Mouse (Mus musculus): ENCODE measurements around the gene Sirt1. TPM values are rescaled to one million over a fixed set of nuclear protein-coding genes. Genes with fewer than 3 reads are reported as not detected.
A peak's percentile ranks its signal among the peaks of the same experiment; 100 is the strongest.
"Not testable (repeated sequence)": the region's sequence is repeated elsewhere in the genome, so short reads cannot be mapped to it uniquely, and the experiment has no call there.

Sirt1 gene
- polyA plus RNA-seq, 1 experiment from 2014 or later = 6.5 TPM

DNA sequence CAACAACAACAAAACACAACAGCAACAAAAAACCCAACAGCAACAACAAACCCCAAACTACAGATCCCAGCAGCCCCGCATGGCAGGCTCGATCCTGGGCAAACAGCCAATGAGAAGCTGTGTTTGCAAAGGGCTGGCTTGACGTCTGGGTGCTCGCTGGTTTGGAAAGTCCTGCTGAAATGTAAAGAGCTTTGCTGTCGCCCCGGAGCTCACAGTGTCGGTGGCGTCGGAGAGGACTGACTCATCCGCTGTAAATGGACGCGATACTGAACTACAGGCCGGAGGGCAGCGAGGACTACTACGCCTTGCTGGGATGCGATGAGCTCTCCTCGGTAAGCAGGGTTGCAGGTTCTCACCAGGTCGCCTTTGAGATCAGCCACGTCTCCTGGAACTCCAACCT is 4.9 kb upstream of the Sirt1 start:
- no peaks in the 10 kb centered on the region for H3K27me3 ChIP-seq
- no peaks in the 10 kb centered on the region for H3K36me3 ChIP-seq
- WGBS = 0% methylated on average over 19 of the region's 19 CpGs
- H3K4me1 ChIP-seq = peaks cover 3% of the 10 kb centered on the region; the same call in 1 of the 2 replicates
- peak; percentile 74; the same call in 1 of the 2 replicates for ATAC-seq (ENCODE audit: insufficient number of reproducible peaks, insufficient read depth, low FRiP score, low TSS enrichment, low read depth)
- peak overlapping the region; percentile 75 for H3K9ac ChIP-seq
- H3K9me3 ChIP-seq = no peaks in the 10 kb centered on the region
- peak overlapping the region; percentile 65 for H3K4me3 ChIP-seq
- peak overlapping the region; percentile 74 for H3K27ac ChIP-seq
- H3K4me2 ChIP-seq = peak overlapping the region; percentile 67

DNA sequence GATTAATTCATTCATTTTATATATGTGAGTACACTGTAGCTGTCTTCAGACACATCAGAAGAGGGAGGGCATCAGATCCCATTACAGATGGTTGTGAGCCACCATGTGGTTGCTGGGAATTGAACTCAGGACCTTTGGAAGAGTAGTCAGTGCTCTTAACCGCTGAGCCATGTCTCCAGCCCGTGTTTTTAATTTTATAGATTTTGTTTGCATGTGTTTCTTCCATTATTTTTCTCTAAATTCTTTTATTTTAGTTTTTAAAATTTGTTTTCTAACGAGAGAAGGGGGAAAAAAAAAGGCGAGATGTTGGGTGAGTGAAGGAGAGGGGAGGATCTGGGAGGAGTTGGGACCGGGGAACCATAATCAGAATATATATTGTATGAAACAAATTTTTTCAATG is 4.4 kb upstream of the Sirt1 start:
- Histone ChIP-seq H3K4me2 (peak overlapping the region; percentile 67), H3K27ac (peak overlapping the region; percentile 74; the same call in 1 of the 2 replicates), H3K9ac (peak overlapping the region; percentile 75), H3K4me3 (peak overlapping the region; percentile 65)
- not testable (repeated sequence) for H3K9me3 ChIP-seq; H3K36me3 ChIP-seq; H3K27me3 ChIP-seq; H3K4me1 ChIP-seq; ATAC-seq (ENCODE audit: insufficient number of reproducible peaks, insufficient read depth, low FRiP score, low TSS enrichment, low read depth)
- WGBS = 25% methylated on average over 5 of the region's 5 CpGs

DNA sequence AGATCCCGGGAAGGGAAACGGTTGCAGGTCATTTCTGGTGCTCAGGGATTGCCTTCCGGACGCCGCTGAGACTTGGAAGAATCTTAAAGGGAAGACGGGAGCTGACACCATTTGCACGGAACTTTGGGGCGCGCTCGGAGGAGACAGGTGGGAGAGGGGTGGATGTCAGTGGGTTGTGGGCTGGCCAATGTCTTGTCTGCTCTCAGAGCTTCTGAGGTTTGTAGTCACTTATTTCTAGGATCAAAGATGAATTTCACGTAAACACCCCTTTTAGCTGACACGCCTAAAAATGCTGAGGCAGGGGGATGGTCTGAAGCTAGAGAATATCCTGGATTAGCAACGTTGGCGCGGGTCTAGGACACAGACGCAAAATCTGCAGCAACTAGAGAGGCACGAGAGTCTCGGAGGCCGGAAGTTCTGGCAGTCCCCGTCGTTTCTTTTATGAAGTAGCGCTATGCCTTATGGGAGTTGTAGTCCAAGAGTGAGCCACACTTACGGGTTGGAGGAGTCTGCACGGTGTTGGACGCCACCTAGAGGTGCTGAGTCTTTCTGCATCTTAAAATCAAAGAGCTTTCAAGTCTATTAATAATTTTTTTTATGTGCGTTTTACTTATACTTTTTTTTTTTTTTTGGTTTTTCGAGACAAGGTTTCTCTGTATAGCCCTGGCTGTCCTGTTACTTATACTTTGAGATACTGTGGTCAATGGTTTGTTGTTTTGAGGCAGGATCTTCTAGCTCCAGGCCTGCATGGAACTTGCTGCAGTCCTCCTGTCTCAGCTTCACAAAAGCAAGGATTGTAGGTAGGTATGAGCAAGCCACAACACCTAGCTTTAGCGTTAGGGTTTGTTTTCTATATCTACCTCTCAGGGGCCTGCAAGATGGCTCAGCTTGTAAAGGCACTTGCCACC is 1.1 kb upstream of the Sirt1 start, which contains the start of gene Dnajc12:
Gene Dnajc12 (plus strand): TSS at position 72 of the 908 bp plus-strand sequence.
- Histone ChIP-seq H3K4me2 (peak within 1 kb of the TSS; percentile 87), H3K9me3 (no peaks in the 10 kb centered on the region), H3K4me1 (peaks cover 4% of the 10 kb centered on the region; the same call in 1 of the 2 replicates), H3K4me3 (peak within 1 kb of the TSS; percentile 60), H3K27me3 (peaks cover 8% of the 10 kb centered on the region; the same call in 1 of the 2 replicates), H3K27ac (no peak within 1 kb of the TSS), H3K36me3 (no peaks in the 10 kb centered on the region), H3K9ac (peak within 1 kb of the TSS; percentile 75)
- peak; percentile 90 for ATAC-seq (ENCODE audit: insufficient number of reproducible peaks, insufficient read depth, low FRiP score, low TSS enrichment, low read depth)
- WGBS = under 1% methylated on average over 28 of the region's 28 CpGs

DNA sequence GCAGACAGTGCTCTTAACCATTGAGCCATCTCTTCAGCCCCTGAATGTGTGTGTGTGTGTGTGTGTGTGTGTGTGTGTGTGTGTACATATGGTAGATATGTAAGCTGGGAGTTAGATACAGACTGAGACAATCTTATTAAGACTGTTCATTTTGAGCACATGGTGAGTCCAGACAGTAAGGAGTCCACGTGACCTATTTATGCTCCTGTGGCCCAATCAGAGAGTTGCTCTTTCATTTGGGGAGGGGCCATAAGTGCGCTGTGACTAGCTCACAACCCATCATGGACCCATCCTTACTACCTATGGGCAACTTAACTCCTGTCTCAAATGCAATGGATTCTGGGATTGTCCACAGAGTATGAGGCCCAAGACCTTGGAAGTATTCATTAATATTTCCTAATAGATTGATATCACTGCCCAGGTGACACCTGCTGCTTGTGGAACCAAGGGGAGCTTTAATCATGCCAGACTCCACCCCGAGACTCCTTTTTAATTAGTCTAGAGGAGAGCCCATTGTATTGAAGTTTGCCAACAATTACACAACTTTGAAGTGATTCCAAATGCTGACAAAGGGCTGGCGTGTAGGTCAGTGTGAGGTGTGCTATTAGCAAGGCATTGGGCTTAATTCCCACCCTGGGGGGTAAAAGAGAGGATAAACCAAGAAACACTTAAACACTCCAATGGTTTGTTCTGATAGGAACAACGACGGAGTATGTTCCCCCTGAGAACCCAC is 2.4 kb downstream of the Sirt1 start:
- Histone ChIP-seq H3K36me3 (no peaks in the 10 kb centered on the region), H3K27me3 (peaks cover 8% of the 10 kb centered on the region; the same call in 1 of the 2 replicates), H3K9me3 (no peaks in the 10 kb centered on the region), H3K9ac (no peak overlapping the region), H3K4me2 (no peak overlapping the region), H3K27ac (no peak overlapping the region), H3K4me3 (no peak overlapping the region), H3K4me1 (peaks cover 4% of the 10 kb centered on the region; the same call in 1 of the 2 replicates)
- no peak for ATAC-seq (ENCODE audit: insufficient number of reproducible peaks, insufficient read depth, low FRiP score, low TSS enrichment, low read depth)
- 65% methylated on average over 6 of the region's 6 CpGs for WGBS

DNA sequence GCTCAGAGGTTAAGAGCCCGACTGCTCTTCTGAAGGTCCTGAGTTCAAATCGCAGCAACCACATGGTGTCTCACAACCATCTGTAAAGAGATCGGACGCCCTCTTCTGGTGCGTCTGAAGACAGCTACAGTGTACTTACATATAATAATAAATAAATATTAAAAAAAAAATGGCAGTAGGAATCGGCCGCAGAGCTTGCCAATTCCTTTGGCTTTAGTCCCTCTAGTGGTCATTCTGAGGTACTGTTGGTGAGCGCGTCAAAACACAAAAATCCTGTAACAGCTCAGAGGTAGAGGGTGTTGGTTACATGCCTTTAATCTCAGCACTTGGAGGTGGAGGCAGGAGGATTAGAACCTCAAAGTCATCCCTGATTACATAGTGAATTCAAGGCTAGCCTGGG is 4.0 kb downstream of the Sirt1 start:
- Histone ChIP-seq H3K4me2 (no peak overlapping the region), H3K27ac (no peak overlapping the region), H3K9me3 (no peaks in the 10 kb centered on the region), H3K4me1 (peaks cover 4% of the 10 kb centered on the region; the same call in 1 of the 2 replicates), H3K27me3 (peaks cover 8% of the 10 kb centered on the region; the same call in 1 of the 2 replicates), H3K4me3 (no peak overlapping the region), H3K9ac (no peak overlapping the region), H3K36me3 (no peaks in the 10 kb centered on the region)
- ATAC-seq (ENCODE audit: insufficient number of reproducible peaks, insufficient read depth, low FRiP score, low TSS enrichment, low read depth) = no peak
- WGBS = 20% methylated on average over 9 of the region's 9 CpGs

DNA sequence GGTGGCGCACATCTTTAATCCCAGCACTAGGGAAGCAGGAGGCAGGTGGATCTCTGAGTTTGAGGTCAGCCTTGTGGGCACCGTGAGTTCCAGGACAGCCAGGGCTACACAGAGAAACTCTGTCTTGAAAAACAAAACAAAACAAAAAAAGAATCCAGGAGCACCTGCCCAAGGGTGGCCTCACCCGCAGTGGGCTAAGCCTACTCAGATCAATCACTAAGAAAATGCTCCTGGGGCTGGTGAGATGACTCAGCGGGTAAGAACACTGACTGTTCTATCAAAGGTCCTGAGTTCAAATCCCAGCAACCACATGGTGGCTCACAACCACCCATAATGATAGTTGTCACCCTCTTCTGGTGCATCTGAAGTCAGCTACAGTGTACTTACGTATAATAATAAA is 5.2 kb downstream of the Sirt1 start:
- no peak for ATAC-seq (ENCODE audit: insufficient number of reproducible peaks, insufficient read depth, low FRiP score, low TSS enrichment, low read depth)
- no peaks in the 10 kb centered on the region for H3K9me3 ChIP-seq
- 83% methylated on average over 5 of the region's 5 CpGs for whole genome bisulfite sequencing

DNA sequence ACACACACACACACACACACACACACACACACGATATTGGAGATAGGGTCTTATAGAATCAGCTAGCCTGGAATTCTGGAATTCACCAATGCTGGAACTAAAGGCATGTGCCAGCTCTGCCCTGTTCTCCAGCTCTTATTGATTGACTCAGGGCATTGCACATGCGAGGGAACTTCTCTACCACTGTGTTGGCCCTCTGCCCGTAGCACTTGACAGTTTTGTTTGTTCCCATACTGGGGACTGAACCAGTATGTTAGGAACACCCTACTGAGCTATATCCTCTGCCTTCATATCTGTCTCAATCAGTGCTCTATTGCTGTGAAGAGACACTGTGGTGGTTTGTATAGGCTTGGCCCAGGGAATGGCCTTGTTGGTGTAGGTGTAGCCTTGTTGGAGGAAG is 13.5 kb downstream of the Sirt1 start:
- Histone ChIP-seq H3K27ac (no peak overlapping the region), H3K4me1 (no peaks in the 10 kb centered on the region), H3K4me2 (no peak overlapping the region), H3K4me3 (no peak overlapping the region), H3K27me3 (no peaks in the 10 kb centered on the region), H3K36me3 (no peaks in the 10 kb centered on the region), H3K9ac (no peak overlapping the region), H3K9me3 (no peaks in the 10 kb centered on the region)
- no peak for ATAC-seq (ENCODE audit: insufficient number of reproducible peaks, insufficient read depth, low FRiP score, low TSS enrichment, low read depth)
- WGBS = 84% methylated on average over 3 of the region's 3 CpGs

More for the DNA sequence above, 5.2 kb downstream of the Sirt1 start:
- Histone ChIP-seq H3K27me3 (peaks cover 8% of the 10 kb centered on the region; the same call in 1 of the 2 replicates), H3K4me2 (no peak overlapping the region), H3K36me3 (no peaks in the 10 kb centered on the region), H3K27ac (no peak overlapping the region), H3K9ac (no peak overlapping the region), H3K4me1 (peaks cover under 1% of the 10 kb centered on the region; the same call in 1 of the 2 replicates), H3K4me3 (no peak overlapping the region)

DNA sequence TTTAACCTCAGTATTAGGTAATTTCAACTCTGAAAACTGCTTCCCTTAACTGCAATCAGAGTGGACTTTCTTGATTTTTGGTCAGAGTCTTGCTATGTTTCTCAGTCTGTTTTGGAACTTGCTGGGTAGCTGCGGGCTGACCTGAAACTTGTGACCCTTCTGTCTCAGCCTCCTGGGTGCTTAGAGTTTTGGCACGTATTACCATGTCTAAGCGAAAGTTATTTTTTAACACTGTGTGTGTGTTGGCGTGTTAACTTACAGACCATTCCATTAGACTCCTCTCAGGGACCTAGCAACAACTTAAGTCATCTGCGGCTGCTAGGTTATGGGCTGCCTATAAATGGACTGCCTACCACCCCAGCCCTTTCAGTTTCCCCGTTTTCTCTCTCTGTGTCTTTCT is 14.1 kb downstream of the Sirt1 start:
- no peaks in the 10 kb centered on the region for H3K9me3 ChIP-seq
- H3K4me2 ChIP-seq = no peak overlapping the region
- H3K4me3 ChIP-seq = no peak overlapping the region
- H3K4me1 ChIP-seq = no peaks in the 10 kb centered on the region
- no peak overlapping the region for H3K9ac ChIP-seq
- ATAC-seq (ENCODE audit: insufficient number of reproducible peaks, insufficient read depth, low FRiP score, low TSS enrichment, low read depth) = no peak
- H3K27ac ChIP-seq = no peak overlapping the region
- no peaks in the 10 kb centered on the region for H3K27me3 ChIP-seq
- H3K36me3 ChIP-seq = no peaks in the 10 kb centered on the region
- 74% methylated on average over 6 of the region's 6 CpGs for WGBS

DNA sequence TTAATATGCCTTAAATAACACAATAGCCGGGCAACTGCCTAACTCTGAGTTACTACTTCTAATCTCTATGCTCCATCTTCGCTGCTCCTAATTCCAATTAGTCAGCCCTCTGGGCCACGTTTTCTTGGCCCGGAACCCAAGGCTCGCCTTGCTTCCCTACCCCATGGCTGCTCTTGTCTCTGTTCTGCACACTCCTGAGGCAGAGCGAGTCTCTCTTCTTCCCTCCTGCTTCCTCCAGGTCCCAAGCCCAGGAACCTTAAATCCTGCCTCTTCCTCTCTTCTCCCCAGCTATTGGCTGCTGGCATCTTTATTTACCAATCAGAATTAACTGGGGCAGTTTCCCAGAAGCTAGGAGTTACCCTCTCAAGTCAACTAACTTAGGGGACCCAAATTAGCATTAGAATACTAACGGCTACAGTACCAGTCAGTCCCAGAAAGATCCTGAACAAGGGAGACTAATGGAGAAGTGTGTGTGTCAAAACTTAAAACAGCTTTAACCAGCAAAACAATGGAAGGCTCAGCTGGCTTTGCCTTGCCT is 15.5 kb downstream of the Sirt1 start:
- Histone ChIP-seq H3K4me1 (no peaks in the 10 kb centered on the region), H3K9ac (0 out of 2 replicates have a peak overlapping the region, but pooled peaks have one; percentile 46), H3K9me3 (no peaks in the 10 kb centered on the region), H3K36me3 (no peaks in the 10 kb centered on the region), H3K27me3 (no peaks in the 10 kb centered on the region), H3K27ac (no peak overlapping the region), H3K4me2 (peak overlapping the region; percentile 45), H3K4me3 (peak overlapping the region; percentile 20; the same call in 1 of the 2 replicates)
- WGBS = 48% methylated on average over 7 of the region's 7 CpGs
- no peak for ATAC-seq (ENCODE audit: insufficient number of reproducible peaks, insufficient read depth, low FRiP score, low TSS enrichment, low read depth)

DNA sequence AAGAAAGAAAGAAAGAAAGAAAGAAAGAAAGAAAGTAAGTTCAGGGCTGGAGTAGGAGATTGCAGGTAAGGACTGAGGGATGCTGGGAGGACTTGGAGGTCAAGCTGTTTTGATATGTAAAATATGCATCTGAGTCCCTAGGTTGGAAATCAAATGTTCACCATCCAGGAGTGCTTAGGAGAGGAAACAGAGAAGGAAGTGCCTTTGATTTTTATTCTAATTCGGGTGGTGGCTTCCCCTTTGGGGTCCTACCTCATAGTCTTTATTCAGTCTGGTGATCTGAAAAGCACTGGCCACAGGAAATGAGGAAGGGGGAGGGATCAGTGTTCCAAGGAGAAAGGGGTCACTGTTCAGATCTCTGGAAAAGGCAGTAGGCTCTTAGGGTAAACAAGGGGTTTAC is 21.0 kb downstream of the Sirt1 start:
- H3K27ac ChIP-seq = no peak overlapping the region
- WGBS = 42% methylated on average over 1 of the region's 1 CpGs
- no peaks in the 10 kb centered on the region for H3K9me3 ChIP-seq
- no peak overlapping the region for H3K4me2 ChIP-seq
- H3K9ac ChIP-seq = no peak overlapping the region
- H3K4me1 ChIP-seq = no peaks in the 10 kb centered on the region
- no peaks in the 10 kb centered on the region for H3K36me3 ChIP-seq
- ATAC-seq (ENCODE audit: insufficient number of reproducible peaks, insufficient read depth, low FRiP score, low TSS enrichment, low read depth) = no peak
- H3K27me3 ChIP-seq = no peaks in the 10 kb centered on the region
- H3K4me3 ChIP-seq = no peak overlapping the region

DNA sequence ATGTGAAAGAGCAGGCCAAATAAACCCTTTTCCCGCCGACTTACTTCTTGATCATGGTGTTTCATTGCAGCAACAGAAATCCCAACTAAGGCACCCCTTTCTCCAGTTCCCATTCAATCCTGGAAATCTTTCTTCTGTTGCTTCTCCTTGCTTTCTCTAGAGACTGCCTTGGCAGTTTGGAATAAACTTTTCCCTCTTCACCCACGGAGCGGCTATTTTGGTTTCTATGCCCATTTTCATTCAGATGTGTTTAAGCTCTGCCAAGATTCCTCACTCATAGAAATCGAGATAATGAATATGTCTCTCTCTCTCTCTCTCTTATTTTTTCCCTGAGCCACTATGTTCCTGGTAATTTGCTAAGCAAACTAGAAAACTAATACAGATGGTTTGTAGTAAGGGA is 29.4 kb downstream of the Sirt1 start:
- Histone ChIP-seq H3K4me1 (no peaks in the 10 kb centered on the region), H3K9me3 (0 out of 2 replicates have a peak, but pooled peaks cover 4% of the 10 kb centered on the region), H3K4me3 (no peak overlapping the region)

More for the DNA sequence above, 29.4 kb downstream of the Sirt1 start:
- H3K27me3 ChIP-seq = no peaks in the 10 kb centered on the region
- H3K9ac ChIP-seq = no peak overlapping the region
- 90% methylated on average over 5 of the region's 5 CpGs for WGBS
- H3K4me2 ChIP-seq = no peak overlapping the region
- no peak overlapping the region for H3K27ac ChIP-seq
- ATAC-seq (ENCODE audit: insufficient number of reproducible peaks, insufficient read depth, low FRiP score, low TSS enrichment, low read depth) = no peak
- no peaks in the 10 kb centered on the region for H3K36me3 ChIP-seq
